Mouse (Mus musculus) lung, postnatal 14 days (tissue): ENCODE data around the gene Gm15080.
"Not testable (repeated sequence)": the region's sequence is repeated elsewhere in the genome, so short reads cannot be mapped to it uniquely, and the experiment has no call there.

ENCODE experiments used
- DNase-seq: peaks from one replicate; pipeline ENCODE4 v3.0.0; 2021

Gm15080 gene

DNA sequence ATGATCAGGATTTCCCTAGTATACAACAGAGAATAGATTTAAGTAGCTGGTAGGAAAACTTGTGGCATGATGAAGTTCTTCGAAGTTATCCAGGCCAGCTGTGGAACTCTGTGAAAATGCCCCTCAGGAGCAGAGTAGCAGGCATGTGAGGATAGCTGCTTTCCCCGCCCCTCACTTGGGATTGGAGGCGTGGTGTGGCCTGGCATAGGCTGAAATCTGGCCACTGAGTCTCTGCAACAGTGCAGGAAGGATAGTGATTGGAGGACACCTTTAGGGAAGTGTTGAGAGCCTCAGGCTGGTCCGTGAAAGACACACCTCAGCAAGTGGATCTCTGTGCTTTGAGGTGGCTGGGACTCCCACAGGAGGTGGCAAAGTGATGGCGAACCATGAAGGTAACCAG, at the start of gene Gm15080:
Gene Gm15080, plus strand, starts transcription at position 301 of the 400 bp plus-strand sequence.
- DNase-seq = not testable (repeated sequence)
